Mouse (Mus musculus): ENCODE data around the gene Clcn1. TPM values are rescaled to one million over a fixed set of nuclear protein-coding genes. Genes with fewer than 3 reads are reported as not detected.

Clcn1 gene
- polyA plus RNA-seq, 1 experiment, result 1.00 TPM

- Histone ChIP-seq H3K4me1 (replicated peaks; ENCODE audit: control insufficient read depth, insufficient read depth, low read length) (peaks cover 39% of the 10 kb centered on the region), H3K36me3 (ENCODE audit: control insufficient read depth, insufficient read depth, low read length) (no peaks in the 10 kb centered on the region), H3K27ac (ENCODE audit: control insufficient read depth, insufficient read depth, low read length) (no peak overlapping the region), H3K27me3 (ENCODE audit: control insufficient read depth, insufficient read depth, low read length) (no peaks in the 10 kb centered on the region), H3K4me3 (ENCODE audit: control insufficient read depth, insufficient read depth, low read length) (no peak overlapping the region)
- DNase-seq, result no peak
- 61% methylated on average over 12 of the region's 12 CpGs for WGBS
- TF ChIP-seq CTCF (IDR thresholded peaks at IDR 0.05; ENCODE audit: borderline replicate concordance, control insufficient read depth, extremely low read depth, insufficient read depth, low read length, poor library complexity) (no peak), POLR2A (IDR thresholded peaks at IDR 0.05; ENCODE audit: control insufficient read depth, extremely low read depth, insufficient read depth, low read length, poor library complexity) (no peak)
Observed at GRCm38 (mm10) chr6:42348281-42349005, 62.0 kb downstream of the Clcn1 start.

GRCm38 (mm10) chr6:42349006-42349425, 62.5 kb downstream of the Clcn1 start:
- H3K4me1 ChIP-seq (replicated peaks; ENCODE audit: control insufficient read depth, insufficient read depth, low read length), result peaks cover 38% of the 10 kb centered on the region
- peak overlapping the region; percentile 85 for H3K4me3 ChIP-seq (ENCODE audit: control insufficient read depth, insufficient read depth, low read length)
- peak; percentile 84 for DNase-seq
- H3K36me3 ChIP-seq (ENCODE audit: control insufficient read depth, insufficient read depth, low read length), result no peaks in the 10 kb centered on the region
- no peaks in the 10 kb centered on the region for H3K27me3 ChIP-seq (ENCODE audit: control insufficient read depth, insufficient read depth, low read length)
- TF ChIP-seq POLR2A (IDR thresholded peaks at IDR 0.05; ENCODE audit: control insufficient read depth, extremely low read depth, insufficient read depth, low read length, poor library complexity), result no peak
- peak; percentile 69 for TF ChIP-seq CTCF (IDR thresholded peaks at IDR 0.05; ENCODE audit: borderline replicate concordance, control insufficient read depth, extremely low read depth, insufficient read depth, low read length, poor library complexity)
- WGBS, result under 1% methylated on average over 11 of the region's 11 CpGs
- H3K27ac ChIP-seq (ENCODE audit: control insufficient read depth, insufficient read depth, low read length), result peak overlapping the region; percentile 32; the same call in 1 of the 2 replicates

- Histone ChIP-seq H3K36me3 (ENCODE audit: control insufficient read depth, insufficient read depth, low read length) (no peaks in the 10 kb centered on the region), H3K27ac (ENCODE audit: control insufficient read depth, insufficient read depth, low read length) (peak within 1 kb of the TSS; percentile 32), H3K4me3 (ENCODE audit: control insufficient read depth, insufficient read depth, low read length) (peak within 1 kb of the TSS; percentile 85), H3K4me1 (replicated peaks; ENCODE audit: control insufficient read depth, insufficient read depth, low read length) (peaks cover 39% of the 10 kb centered on the region), H3K27me3 (ENCODE audit: control insufficient read depth, insufficient read depth, low read length) (no peaks in the 10 kb centered on the region)
- DNase-seq, result peak; percentile 88
- peak; percentile 64; the same call in 1 of the 2 replicates for TF ChIP-seq POLR2A (IDR thresholded peaks at IDR 0.05; ENCODE audit: control insufficient read depth, extremely low read depth, insufficient read depth, low read length, poor library complexity)
- 0 out of 2 replicates have a peak, but pooled peaks have one; percentile 18 for TF ChIP-seq CTCF (IDR thresholded peaks at IDR 0.05; ENCODE audit: borderline replicate concordance, control insufficient read depth, extremely low read depth, insufficient read depth, low read length, poor library complexity)
- under 1% methylated on average over 33 of the region's 36 CpGs for WGBS
Observed at GRCm38 (mm10) chr6:42349426-42350020, 63.0 kb downstream of the Clcn1 start, which contains the start of gene Zyx. Gene Zyx (plus strand): TSS chr6:42349630.

- peak overlapping the region; percentile 85 for H3K4me3 ChIP-seq (ENCODE audit: control insufficient read depth, insufficient read depth, low read length)
- no peak overlapping the region; the same call in 1 of the 2 replicates for H3K27ac ChIP-seq (ENCODE audit: control insufficient read depth, insufficient read depth, low read length)
- TF ChIP-seq CTCF (IDR thresholded peaks at IDR 0.05; ENCODE audit: borderline replicate concordance, control insufficient read depth, extremely low read depth, insufficient read depth, low read length, poor library complexity) (no peak), POLR2A (IDR thresholded peaks at IDR 0.05; ENCODE audit: control insufficient read depth, extremely low read depth, insufficient read depth, low read length, poor library complexity) (no peak)
- no peaks in the 10 kb centered on the region for H3K36me3 ChIP-seq (ENCODE audit: control insufficient read depth, insufficient read depth, low read length)
- DNase-seq, result peak; percentile 50
- 2% methylated on average over 72 of the region's 72 CpGs for WGBS
- H3K4me1 ChIP-seq (replicated peaks; ENCODE audit: control insufficient read depth, insufficient read depth, low read length), result peaks cover 38% of the 10 kb centered on the region
- H3K27me3 ChIP-seq (ENCODE audit: control insufficient read depth, insufficient read depth, low read length), result no peaks in the 10 kb centered on the region
Observed at GRCm38 (mm10) chr6:42350021-42350967, 63.8 kb downstream of the Clcn1 start.

GRCm38 (mm10) chr6:42350968-42351775, 64.7 kb downstream of the Clcn1 start:
- Histone ChIP-seq H3K27me3 (ENCODE audit: control insufficient read depth, insufficient read depth, low read length) (no peaks in the 10 kb centered on the region), H3K27ac (ENCODE audit: control insufficient read depth, insufficient read depth, low read length) (no peak overlapping the region), H3K4me1 (replicated peaks; ENCODE audit: control insufficient read depth, insufficient read depth, low read length) (peaks cover 38% of the 10 kb centered on the region), H3K4me3 (ENCODE audit: control insufficient read depth, insufficient read depth, low read length) (peak overlapping the region; percentile 85), H3K36me3 (ENCODE audit: control insufficient read depth, insufficient read depth, low read length) (peaks cover 6% of the 10 kb centered on the region)
- TF ChIP-seq CTCF (IDR thresholded peaks at IDR 0.05; ENCODE audit: borderline replicate concordance, control insufficient read depth, extremely low read depth, insufficient read depth, low read length, poor library complexity), result no peak
- no peak for TF ChIP-seq POLR2A (IDR thresholded peaks at IDR 0.05; ENCODE audit: control insufficient read depth, extremely low read depth, insufficient read depth, low read length, poor library complexity)
- 34% methylated on average over 13 of the region's 13 CpGs for WGBS
- DNase-seq, result peak; percentile 18

Data from thymus, adult 2 months (tissue).